Mouse (Mus musculus): ENCODE results near the gene Cux1. TPM values are rescaled to one million over a fixed set of nuclear protein-coding genes. Genes with fewer than 3 reads are reported as not detected.
A peak's percentile ranks its signal among the peaks of the same experiment; 100 is the strongest.

Cux1 gene
- polyA plus RNA-seq, 1 experiment from 2014 or later = 130 TPM

DNA sequence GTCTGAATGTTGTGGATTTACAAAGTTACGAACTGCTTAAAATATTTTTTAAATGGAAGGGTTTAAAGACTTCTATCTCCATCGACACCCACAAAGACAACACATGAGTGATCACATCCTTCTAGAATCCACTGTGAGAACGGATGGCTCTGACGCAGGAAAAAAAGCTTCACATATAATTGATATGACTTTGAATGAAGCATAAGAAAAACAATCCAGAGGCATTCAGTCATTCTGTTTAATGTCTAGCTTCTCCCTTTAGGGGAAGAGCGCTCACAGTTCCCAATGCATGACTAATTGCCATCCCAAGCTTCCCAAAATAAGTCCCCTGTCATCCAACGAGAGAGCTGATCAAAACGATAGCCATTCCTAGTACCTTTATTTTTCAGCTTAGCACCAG lies 2.9 kb upstream of the Cux1 start:
- peaks cover 8% of the 10 kb centered on the region for H3K27me3 ChIP-seq (ENCODE audit: control insufficient read depth, insufficient read depth, low read length)
- peaks cover 12% of the 10 kb centered on the region for H3K4me1 ChIP-seq (ENCODE audit: control insufficient read depth, insufficient read depth, low read length)
- no peak overlapping the region for H3K9ac ChIP-seq (ENCODE audit: low read length)
- H3K4me3 ChIP-seq (ENCODE audit: low read depth, low read length) = no peak overlapping the region
- no peaks in the 10 kb centered on the region for H3K9me3 ChIP-seq (ENCODE audit: control insufficient read depth, low read length)
- H3K27ac ChIP-seq (ENCODE audit: low read depth, low read length) = no peak overlapping the region
- WGBS = 59% methylated on average over 7 of the region's 7 CpGs
- ATAC-seq (ENCODE audit: low FRiP score) (no peak), DNase-seq (ENCODE audit: low spot score, missing footprints) (no peak)
- H3K36me3 ChIP-seq (ENCODE audit: control insufficient read depth, insufficient read depth, low read length) = no peaks in the 10 kb centered on the region
- H3K4me2 ChIP-seq = no peak overlapping the region

DNA sequence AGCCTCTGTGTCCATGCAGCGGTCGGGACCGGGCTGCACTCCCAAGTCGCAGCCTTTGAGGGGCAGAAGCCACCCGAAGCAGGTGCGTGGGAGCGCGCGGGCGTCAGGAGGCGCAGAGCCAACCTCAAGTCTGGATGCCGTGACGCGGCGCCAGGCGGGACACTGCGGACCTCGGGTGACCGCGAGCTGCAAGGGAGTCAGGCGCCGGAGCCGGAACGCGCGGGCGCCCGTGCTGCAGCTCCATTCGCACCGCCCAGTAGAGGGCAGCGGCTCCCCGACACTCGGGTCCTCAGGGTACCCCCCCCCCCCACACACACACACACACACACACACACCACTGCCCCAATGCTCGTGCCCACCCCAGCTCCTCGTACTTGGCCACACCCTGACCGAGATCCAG lies 1.5 kb upstream of the Cux1 start:
- Histone ChIP-seq H3K4me3 (ENCODE audit: low read depth, low read length) (peak overlapping the region; percentile 98), H3K36me3 (ENCODE audit: control insufficient read depth, insufficient read depth, low read length) (no peaks in the 10 kb centered on the region), H3K27me3 (ENCODE audit: control insufficient read depth, insufficient read depth, low read length) (peaks cover 8% of the 10 kb centered on the region), H3K9ac (ENCODE audit: low read length) (peak overlapping the region; percentile 51), H3K4me2 (peak overlapping the region; percentile 95), H3K4me1 (ENCODE audit: control insufficient read depth, insufficient read depth, low read length) (peaks cover 23% of the 10 kb centered on the region), H3K9me3 (ENCODE audit: control insufficient read depth, low read length) (no peaks in the 10 kb centered on the region), H3K27ac (ENCODE audit: low read depth, low read length) (no peak overlapping the region)
- ATAC-seq (ENCODE audit: low FRiP score) (peak; percentile 22; the same call in 1 of the 2 replicates), DNase-seq (ENCODE audit: low spot score, missing footprints) (peak; percentile 96)
- 0% methylated on average over 30 of the region's 36 CpGs for WGBS

DNA sequence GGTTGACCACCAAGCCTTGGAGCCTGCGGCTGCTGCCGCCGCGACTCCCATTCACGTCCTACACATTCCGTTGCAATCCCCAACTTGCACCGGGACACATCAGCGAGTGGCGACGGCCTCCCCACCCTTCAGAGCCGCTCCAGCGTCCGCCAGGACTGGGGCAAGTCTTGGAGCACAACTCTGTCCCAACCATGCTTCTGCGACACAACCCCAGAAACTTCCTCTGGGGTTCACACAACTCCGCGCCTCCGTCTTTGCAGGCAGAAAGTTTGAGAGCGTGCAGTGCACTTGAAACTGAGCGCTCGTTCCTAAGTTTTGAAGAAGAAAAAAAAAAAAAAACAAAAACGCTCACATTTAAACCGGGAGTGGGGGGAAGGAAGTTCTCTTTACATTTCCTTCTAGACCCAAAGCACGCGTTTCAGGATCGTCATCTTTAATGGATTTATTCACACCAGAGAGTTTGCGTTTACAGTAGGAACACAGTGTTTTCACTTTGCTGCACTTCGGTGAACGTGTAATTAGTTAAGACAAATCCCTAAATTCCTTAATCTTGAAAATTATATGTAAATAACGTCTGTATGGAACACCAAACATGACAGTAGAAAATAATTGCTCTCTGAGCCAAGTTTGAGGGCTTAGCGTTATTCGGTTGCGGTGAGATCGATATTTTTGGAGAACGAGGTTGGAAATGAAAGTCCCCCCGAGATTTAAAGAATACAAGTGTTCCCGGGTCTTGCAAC lies 906 bp upstream of the Cux1 start:
- H3K4me2 ChIP-seq = peak overlapping the region; percentile 95
- no peaks in the 10 kb centered on the region for H3K36me3 ChIP-seq (ENCODE audit: control insufficient read depth, insufficient read depth, low read length)
- peaks cover 24% of the 10 kb centered on the region for H3K4me1 ChIP-seq (ENCODE audit: control insufficient read depth, insufficient read depth, low read length)
- peaks cover 8% of the 10 kb centered on the region for H3K27me3 ChIP-seq (ENCODE audit: control insufficient read depth, insufficient read depth, low read length)
- peak overlapping the region; percentile 98 for H3K4me3 ChIP-seq (ENCODE audit: low read depth, low read length)
- WGBS = under 1% methylated on average over 36 of the region's 36 CpGs
- H3K9me3 ChIP-seq (ENCODE audit: control insufficient read depth, low read length) = no peaks in the 10 kb centered on the region
- H3K9ac ChIP-seq (ENCODE audit: low read length) = peak overlapping the region; percentile 98
- H3K27ac ChIP-seq (ENCODE audit: low read depth, low read length) = no peak overlapping the region
- DNase-seq (ENCODE audit: low spot score, missing footprints) = peak; percentile 96
- ATAC-seq (ENCODE audit: low FRiP score) = no peak; the same call in 1 of the 2 replicates

DNA sequence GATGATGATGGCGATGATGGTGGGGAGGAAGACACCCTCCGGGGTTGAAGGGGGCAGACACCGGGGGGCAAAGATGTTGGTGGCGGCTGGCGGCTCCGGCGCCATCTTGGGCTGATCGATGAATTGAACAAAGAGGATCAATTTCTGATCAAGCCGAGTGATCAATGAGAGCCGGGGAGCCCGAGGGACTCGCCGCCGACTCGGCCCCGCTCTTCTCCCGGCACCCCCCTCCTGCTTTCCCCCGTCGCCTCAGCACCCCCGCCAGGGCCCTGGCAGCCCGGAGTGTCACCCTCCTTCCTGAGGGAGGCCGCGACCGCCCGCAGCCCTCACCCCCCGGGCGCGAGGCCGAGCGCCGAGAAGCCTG lies 496 bp downstream of the Cux1 start:
- H3K4me2 ChIP-seq = peak overlapping the region; percentile 95
- peak; percentile 58 for ATAC-seq (ENCODE audit: low FRiP score)
- no peak for DNase-seq (ENCODE audit: low spot score, missing footprints)
- peak overlapping the region; percentile 94 for H3K27ac ChIP-seq (ENCODE audit: low read depth, low read length)
- WGBS = 1% methylated on average over 29 of the region's 31 CpGs
- peak overlapping the region; percentile 98 for H3K4me3 ChIP-seq (ENCODE audit: low read depth, low read length)
- no peaks in the 10 kb centered on the region for H3K9me3 ChIP-seq (ENCODE audit: control insufficient read depth, low read length)
- no peaks in the 10 kb centered on the region for H3K36me3 ChIP-seq (ENCODE audit: control insufficient read depth, insufficient read depth, low read length)
- peaks cover 28% of the 10 kb centered on the region for H3K4me1 ChIP-seq (ENCODE audit: control insufficient read depth, insufficient read depth, low read length)
- peaks cover 8% of the 10 kb centered on the region for H3K27me3 ChIP-seq (ENCODE audit: control insufficient read depth, insufficient read depth, low read length)
- peak overlapping the region; percentile 98 for H3K9ac ChIP-seq (ENCODE audit: low read length)

DNA sequence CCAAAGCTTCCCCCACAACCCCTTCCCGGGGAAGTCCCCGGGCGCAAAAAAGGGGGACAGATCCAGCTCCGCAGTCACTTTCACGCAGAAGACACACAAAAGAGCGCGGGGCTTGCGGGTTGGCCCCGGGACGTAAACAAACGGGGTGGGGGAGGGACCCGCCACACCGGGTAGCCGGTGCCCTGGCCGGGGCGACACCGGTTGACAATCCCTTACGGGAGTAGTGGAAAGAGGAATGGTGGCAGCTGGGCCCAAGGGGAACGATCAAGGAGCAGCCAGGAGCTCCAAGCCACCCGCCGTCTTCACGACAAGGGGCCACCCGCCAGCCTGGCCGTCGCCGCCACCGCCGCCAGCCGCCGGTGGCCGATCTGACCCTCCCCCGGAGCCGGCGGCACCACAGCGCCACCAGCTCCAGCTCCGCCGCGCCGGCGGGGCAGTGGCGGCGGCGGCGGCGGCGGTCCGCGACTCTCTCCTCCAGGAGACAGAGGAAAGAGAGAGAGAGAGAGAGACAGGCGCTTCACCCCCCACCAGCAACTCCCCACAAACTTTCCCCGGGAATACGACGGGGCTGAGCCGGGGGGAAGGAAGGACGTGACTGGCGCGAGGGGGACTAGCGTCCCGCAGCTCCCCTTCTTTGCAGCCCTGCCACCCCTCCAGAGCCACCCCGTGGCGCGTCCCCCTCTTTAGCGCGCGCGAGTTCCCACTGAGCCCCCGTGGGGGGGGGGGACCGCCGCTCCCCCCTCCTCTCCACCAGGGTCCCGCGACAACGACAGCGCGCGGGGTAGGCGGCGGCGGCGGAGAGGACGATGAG lies 1.1 kb downstream of the Cux1 start:
- ATAC-seq (ENCODE audit: low FRiP score) (peak; percentile 52), DNase-seq (ENCODE audit: low spot score, missing footprints) (peak; percentile 98)
- H3K9me3 ChIP-seq (ENCODE audit: control insufficient read depth, low read length) = no peaks in the 10 kb centered on the region
- H3K4me3 ChIP-seq (ENCODE audit: low read depth, low read length) = peak overlapping the region; percentile 98
- H3K4me1 ChIP-seq (ENCODE audit: control insufficient read depth, insufficient read depth, low read length) = peaks cover 28% of the 10 kb centered on the region
- peak overlapping the region; percentile 95 for H3K4me2 ChIP-seq
- H3K36me3 ChIP-seq (ENCODE audit: control insufficient read depth, insufficient read depth, low read length) = no peaks in the 10 kb centered on the region
- H3K9ac ChIP-seq (ENCODE audit: low read length) = peak overlapping the region; percentile 98
- WGBS = under 1% methylated on average over 65 of the region's 79 CpGs
- H3K27me3 ChIP-seq (ENCODE audit: control insufficient read depth, insufficient read depth, low read length) = peaks cover 8% of the 10 kb centered on the region
- H3K27ac ChIP-seq (ENCODE audit: low read depth, low read length) = peak overlapping the region; percentile 94

DNA sequence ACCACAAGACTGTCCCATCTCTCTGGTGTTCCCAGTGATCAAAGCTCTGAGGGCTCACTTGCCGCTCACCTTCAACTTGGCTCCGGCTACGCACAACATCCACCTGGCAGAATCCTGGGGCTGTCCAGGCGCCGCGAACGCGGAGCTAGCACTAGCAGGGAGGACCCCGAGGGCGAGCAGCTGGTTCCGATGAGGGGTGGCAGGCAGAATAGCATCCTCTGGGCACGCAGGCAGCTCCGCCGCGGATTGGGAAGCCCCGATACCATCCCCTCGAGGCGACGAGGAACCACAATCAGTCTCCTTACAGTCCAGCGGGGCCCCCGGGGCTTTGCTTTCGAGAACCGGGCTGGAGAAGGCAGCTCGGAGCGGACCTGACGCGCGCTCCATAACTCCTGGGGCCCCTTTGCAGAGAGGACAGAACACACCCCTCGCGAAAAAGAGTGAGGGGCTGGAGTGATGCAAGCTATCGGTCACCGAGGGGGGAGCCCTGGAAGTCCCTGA lies 1.9 kb downstream of the Cux1 start:
- peak; percentile 95 for DNase-seq (ENCODE audit: low spot score, missing footprints)
- H3K27ac ChIP-seq (ENCODE audit: low read depth, low read length) = no peak overlapping the region
- peak overlapping the region; percentile 98 for H3K4me3 ChIP-seq (ENCODE audit: low read depth, low read length)
- H3K27me3 ChIP-seq (ENCODE audit: control insufficient read depth, insufficient read depth, low read length) = peaks cover 8% of the 10 kb centered on the region
- H3K9ac ChIP-seq (ENCODE audit: low read length) = peak overlapping the region; percentile 98
- no peak for ATAC-seq (ENCODE audit: low FRiP score)
- no peaks in the 10 kb centered on the region for H3K36me3 ChIP-seq (ENCODE audit: control insufficient read depth, insufficient read depth, low read length)
- peaks cover 30% of the 10 kb centered on the region for H3K4me1 ChIP-seq (ENCODE audit: control insufficient read depth, insufficient read depth, low read length)
- under 1% methylated on average over 32 of the region's 32 CpGs for WGBS
- H3K4me2 ChIP-seq = peak overlapping the region; percentile 95
- no peaks in the 10 kb centered on the region for H3K9me3 ChIP-seq (ENCODE audit: control insufficient read depth, low read length)

DNA sequence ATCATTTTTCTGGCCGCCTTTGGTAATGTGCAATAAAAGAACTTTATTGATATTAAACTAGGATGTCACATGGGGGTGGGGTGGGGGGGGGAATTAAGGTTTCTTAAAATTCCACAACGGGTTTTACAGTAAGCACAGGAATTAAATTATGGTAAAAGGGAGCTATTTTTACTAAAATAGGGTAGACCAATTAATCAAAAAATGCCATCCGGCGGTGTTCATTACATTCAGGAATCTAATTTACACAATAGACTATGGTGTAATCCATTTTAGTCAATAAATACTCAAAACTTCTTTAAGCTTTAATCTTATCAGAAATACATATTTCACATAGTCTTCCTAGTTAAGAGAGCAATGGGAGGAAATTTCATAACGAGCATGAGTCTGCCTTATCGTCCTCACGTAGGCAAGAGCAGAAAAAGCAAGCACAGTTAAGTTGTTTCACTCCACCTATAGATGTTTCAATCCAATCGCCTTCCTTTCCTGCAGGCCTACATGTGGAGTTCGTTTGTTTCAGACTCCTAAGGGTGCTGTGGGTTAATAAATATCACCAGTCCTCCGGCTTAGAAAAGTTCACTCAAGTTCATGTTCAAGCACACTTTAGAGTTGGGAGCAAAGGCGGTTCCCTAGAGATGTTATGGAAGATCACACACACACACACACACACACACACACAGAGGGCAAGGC lies 2.5 kb downstream of the Cux1 start:
- peaks cover 5% of the 10 kb centered on the region for H3K27me3 ChIP-seq (ENCODE audit: control insufficient read depth, insufficient read depth, low read length)
- peaks cover 30% of the 10 kb centered on the region for H3K4me1 ChIP-seq (ENCODE audit: control insufficient read depth, insufficient read depth, low read length)
- peak overlapping the region; percentile 95 for H3K4me2 ChIP-seq
- no peak overlapping the region for H3K27ac ChIP-seq (ENCODE audit: low read depth, low read length)
- H3K4me3 ChIP-seq (ENCODE audit: low read depth, low read length) = peak overlapping the region; percentile 98
- DNase-seq (ENCODE audit: low spot score, missing footprints) (peak; percentile 70), ATAC-seq (ENCODE audit: low FRiP score) (no peak)
- H3K9ac ChIP-seq (ENCODE audit: low read length) = peak overlapping the region; percentile 98
- WGBS = 53% methylated on average over 11 of the region's 11 CpGs
- H3K9me3 ChIP-seq (ENCODE audit: control insufficient read depth, low read length) = no peaks in the 10 kb centered on the region
- H3K36me3 ChIP-seq (ENCODE audit: control insufficient read depth, insufficient read depth, low read length) = no peaks in the 10 kb centered on the region

DNA sequence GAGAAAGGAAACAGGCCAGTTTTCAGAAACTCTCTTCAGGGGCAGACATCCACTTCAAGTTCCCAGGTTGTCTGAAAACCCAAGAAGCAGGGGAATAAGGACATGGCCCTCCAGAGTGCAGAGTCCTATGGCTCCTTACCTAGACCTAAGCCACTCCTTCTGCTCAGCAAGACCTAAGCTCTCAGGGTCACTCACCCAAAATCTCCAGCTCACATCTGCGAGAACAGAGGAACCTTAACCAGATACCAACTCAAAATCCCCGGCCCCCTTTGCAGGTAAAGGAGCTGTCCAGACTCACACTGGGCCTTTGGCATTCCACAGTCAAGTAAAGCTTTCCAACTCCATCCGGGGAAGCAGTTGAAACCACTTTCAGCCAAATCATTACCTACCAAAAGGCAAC lies 3.3 kb downstream of the Cux1 start:
- no peak overlapping the region for H3K9ac ChIP-seq (ENCODE audit: low read length)
- 61% methylated on average over 3 of the region's 3 CpGs for WGBS
- no peak for ATAC-seq (ENCODE audit: low FRiP score)
- DNase-seq (ENCODE audit: low spot score, missing footprints) = peak; percentile 87
- H3K9me3 ChIP-seq (ENCODE audit: control insufficient read depth, low read length) = no peaks in the 10 kb centered on the region
- no peak overlapping the region for H3K27ac ChIP-seq (ENCODE audit: low read depth, low read length)
- H3K4me2 ChIP-seq = peak overlapping the region; percentile 19
- H3K27me3 ChIP-seq (ENCODE audit: control insufficient read depth, insufficient read depth, low read length) = peaks cover 4% of the 10 kb centered on the region; the same call in 1 of the 2 replicates
- no peak overlapping the region for H3K4me3 ChIP-seq (ENCODE audit: low read depth, low read length)
- peaks cover 30% of the 10 kb centered on the region for H3K4me1 ChIP-seq (ENCODE audit: control insufficient read depth, insufficient read depth, low read length)
- no peaks in the 10 kb centered on the region for H3K36me3 ChIP-seq (ENCODE audit: control insufficient read depth, insufficient read depth, low read length)

All from midbrain, embryonic 11.5 days (tissue).